Mouse (Mus musculus) v-Abl transformed pro-B cells (cell line): ENCODE data around the gene Angptl4.

Source experiments
- in situ Hi-C, 2 experiments: fragments of 400-800 bp; cut with MboI; formaldehyde crosslinking; loops; one replicate each; pipeline ENCODE4 v1.15.1; 2025; ENCODE audit not compliant: unreplicated experiment in 2 of 2

Angptl4 gene

GRCm38 (mm10) chr17:33781124-33781977 is at the start of gene Angptl4:
Gene Angptl4 (minus strand): TSS chr17:33781830.
- in situ Hi-C loops = no loop called here

- in situ Hi-C loops = loop anchor here in 1 of 2 experiments (25.0 kb wide), 1 partner anchor 792 kb away; the partner anchor contains the start of gene Zfp763
Observed at GRCm38 (mm10) chr17:33829561-33829960, 47.9 kb upstream of the Angptl4 start.

DNA sequence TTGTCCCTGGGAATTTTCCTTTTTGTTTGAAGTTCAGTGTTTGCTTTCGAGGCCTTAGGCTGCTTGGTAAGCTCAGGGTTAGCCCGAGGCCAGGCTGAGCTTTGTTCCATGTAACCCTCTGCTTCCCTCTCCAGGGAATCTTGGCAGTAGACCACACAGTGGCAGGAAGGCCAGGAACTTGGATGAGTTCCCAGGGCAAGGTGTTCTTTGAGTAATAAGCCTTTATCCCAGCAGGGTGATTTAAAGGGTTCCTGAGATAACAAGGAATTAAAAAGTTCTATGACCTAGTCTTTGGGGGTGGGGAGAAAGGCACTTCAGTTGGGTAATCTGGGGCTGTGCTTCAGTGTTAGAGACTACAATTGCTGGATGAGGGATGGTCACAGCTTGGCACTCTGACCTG is 47.3 kb upstream of the Angptl4 start:
- in situ Hi-C loops = loop anchor here in 1 of 2 experiments (25.0 kb wide), 1 partner anchor 792 kb away; the partner anchor contains the start of gene Zfp763

DNA sequence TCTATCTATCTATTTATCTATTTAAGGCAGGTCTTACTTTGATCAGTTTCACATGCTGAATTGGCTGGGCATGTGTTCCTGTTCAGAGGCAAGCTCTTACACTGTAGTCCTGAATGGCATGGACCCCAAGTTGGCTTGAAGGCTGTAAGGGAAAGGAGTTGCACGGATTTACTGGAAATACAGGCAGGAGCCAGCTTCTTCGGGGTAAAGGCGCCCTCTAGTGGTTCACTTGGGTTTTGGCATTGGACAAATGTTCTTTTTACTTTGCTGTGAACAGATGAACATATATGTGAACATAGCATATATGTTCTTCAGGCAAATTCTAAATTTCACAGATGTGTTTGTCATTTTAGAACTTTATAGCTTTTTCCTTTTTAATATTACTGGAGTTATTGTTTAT is 45.2 kb upstream of the Angptl4 start:
- in situ Hi-C loops = loop anchor here in 1 of 2 experiments (25.0 kb wide), 1 partner anchor 790 kb away; the partner anchor contains the start of gene Zfp763

DNA sequence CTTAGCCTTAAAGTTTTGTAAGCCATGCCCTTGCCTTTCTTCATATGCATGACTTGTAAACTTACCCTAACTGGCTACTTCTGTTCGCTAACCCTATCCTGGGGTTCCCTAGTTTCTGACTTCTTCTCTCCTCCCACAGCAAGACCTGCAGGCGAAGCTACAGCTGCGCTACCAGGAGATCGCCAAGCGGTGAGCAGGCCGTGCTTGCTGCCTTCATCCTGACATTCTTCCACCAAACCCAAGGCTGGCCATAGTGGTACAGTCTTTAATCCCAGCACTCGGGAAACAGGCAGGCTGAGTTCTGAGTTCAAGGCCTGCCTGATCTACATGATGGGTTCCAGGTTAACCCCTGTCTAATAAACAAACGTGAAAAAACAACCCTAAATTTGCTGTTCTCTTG is 43.8 kb upstream of the Angptl4 start:
- in situ Hi-C loops = loop anchor here in 1 of 2 experiments (25.0 kb wide), 1 partner anchor 788 kb away; the partner anchor contains the start of gene Zfp763

DNA sequence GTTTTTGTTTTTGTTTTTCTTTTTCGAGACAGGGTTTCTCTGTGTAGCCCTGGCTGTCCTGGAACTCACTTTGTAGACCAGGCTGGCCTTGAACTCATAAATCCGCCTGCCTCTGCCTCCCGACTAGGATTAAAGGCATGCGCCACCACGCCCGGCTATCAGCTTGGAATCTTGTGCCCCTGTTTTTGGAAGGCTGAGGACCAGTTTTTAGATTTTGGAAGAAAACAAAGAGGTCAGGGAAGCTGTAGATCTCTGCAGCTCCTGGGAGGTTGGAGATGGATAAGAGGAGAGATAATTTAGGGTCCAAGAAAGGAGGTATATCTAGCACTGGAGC is 43.3 kb upstream of the Angptl4 start:
- in situ Hi-C loops = loop anchor here in 1 of 2 experiments (25.0 kb wide), 2 partner anchors 788 to 1288 kb away; partner anchors contain the start of genes Cyp4f16 and Zfp763

- in situ Hi-C loops = loop anchor here in 1 of 2 experiments (25.0 kb wide), 1 partner anchor 1287 kb away; the partner anchor contains the start of gene Cyp4f16
Observed at GRCm38 (mm10) chr17:33824084-33824996, 42.7 kb upstream of the Angptl4 start, which contains the start of the genes Rps28 and Ndufa7. Gene Rps28 (minus strand): TSS chr17:33824562. Gene Ndufa7 (plus strand): TSS chr17:33824572.

DNA sequence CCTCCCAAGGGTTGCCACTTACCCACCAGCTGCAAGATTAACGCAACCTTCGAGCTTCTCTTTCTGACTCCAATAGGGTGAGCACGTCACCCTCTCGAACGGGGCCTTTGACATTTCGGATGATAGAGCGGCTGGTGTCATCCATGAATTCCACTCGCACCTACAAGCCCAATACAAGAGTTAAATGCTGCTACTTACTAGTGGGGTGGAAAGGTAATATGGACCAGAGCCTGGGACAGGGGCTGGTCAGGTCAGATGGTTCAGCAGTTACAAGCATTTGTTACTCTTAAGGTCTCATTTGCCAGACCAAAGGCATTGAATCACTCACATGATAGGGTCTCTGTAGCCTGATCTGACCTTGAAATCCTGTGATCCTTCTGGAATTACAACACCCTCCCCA is 41.5 kb upstream of the Angptl4 start:
- in situ Hi-C loops = loop anchor here in 1 of 2 experiments (25.0 kb wide), 1 partner anchor 1286 kb away; the partner anchor contains the start of gene Cyp4f16

DNA sequence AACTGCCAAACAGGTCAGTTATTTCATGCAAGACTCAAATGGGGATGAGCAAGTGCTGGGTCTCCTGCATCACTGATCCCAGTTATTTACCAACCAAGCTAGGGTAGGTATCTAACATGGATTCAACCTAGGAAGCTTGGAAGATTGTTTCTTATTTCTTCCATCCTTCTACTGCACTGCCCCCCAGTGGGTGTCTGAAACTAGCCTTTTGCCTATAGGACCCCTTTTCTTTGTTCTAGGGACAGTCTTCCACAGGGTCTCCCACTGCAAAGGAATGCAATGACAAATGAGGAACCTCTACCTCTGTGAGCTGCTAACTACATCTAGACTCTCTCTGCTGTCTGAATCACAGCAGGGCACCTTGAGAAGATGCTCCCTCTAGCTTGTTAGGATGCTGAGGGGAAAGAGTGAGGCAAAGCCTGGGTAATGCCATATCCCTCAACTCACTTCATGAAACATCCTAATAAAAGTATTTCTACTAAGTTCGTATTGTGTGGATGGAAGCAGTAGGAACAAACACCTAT is 40.9 kb upstream of the Angptl4 start:
- in situ Hi-C loops = loop anchor here in 1 of 2 experiments (25.0 kb wide), 1 partner anchor 1285 kb away; the partner anchor contains the start of gene Cyp4f16

- in situ Hi-C loops = loop anchor here in 1 of 2 experiments (25.0 kb wide), 1 partner anchor 1281 kb away; the partner anchor contains the start of gene Cyp4f16
Observed at GRCm38 (mm10) chr17:33817969-33818643, 36.5 kb upstream of the Angptl4 start.

- in situ Hi-C loops = loop anchor here in 1 of 2 experiments (25.0 kb wide), 1 partner anchor 1280 kb away; the partner anchor contains the start of gene Cyp4f16
Observed at GRCm38 (mm10) chr17:33817184-33817968, 35.7 kb upstream of the Angptl4 start.

DNA sequence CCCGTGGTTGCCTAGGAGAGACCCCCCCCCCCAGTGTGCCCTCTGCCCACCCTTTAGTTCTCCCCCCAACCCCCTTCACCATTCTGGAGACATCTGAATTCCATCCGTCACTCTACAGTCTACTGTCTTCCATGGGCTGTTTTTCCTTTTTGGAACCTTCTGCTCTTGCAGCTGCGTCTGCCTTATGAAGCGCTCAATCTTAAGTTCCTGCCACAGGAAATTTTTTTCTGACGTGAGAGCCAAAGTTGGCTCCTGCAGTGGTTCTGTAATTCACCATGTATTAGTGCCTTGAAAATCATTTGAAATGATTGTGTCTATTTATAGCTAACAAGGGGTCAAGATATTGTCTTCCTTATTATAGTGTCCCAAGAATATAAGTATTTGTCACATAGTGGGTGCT is 35.0 kb upstream of the Angptl4 start:
- in situ Hi-C loops = loop anchor here in 1 of 2 experiments (25.0 kb wide), 1 partner anchor 1279 kb away; the partner anchor contains the start of gene Cyp4f16

- in situ Hi-C loops = loop anchor here in 1 of 2 experiments (25.0 kb wide), 1 partner anchor 1278 kb away; the partner anchor contains the start of gene Cyp4f16
Observed at GRCm38 (mm10) chr17:33815399-33815798, 33.8 kb upstream of the Angptl4 start.

GRCm38 (mm10) chr17:33812990-33813389 is 31.4 kb upstream of the Angptl4 start:
- in situ Hi-C loops = loop anchor here in 1 of 2 experiments (25.0 kb wide), 1 partner anchor 1276 kb away; the partner anchor contains the start of gene Cyp4f16

DNA sequence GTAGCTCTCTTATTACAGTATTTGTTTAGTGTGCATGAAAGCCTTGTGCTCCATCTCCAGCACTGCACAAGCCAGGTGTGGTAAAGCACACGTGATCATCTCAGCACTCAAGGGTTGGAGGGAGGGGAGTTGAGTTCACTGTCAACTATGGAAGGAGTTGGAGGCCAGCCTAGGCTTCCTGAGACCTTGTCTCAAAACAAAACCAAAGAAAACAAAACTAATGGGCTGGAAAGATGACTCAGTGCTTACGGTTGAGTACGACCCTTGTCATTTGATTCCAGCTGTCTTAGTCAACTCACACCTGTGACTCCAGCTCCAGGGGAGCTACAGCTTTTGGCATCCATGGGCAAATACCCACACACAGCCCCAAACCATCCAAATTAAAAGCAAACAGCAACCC is 30.8 kb upstream of the Angptl4 start:
- in situ Hi-C loops = loop anchor here in 1 of 2 experiments (25.0 kb wide), 1 partner anchor 1275 kb away; the partner anchor contains the start of gene Cyp4f16

DNA sequence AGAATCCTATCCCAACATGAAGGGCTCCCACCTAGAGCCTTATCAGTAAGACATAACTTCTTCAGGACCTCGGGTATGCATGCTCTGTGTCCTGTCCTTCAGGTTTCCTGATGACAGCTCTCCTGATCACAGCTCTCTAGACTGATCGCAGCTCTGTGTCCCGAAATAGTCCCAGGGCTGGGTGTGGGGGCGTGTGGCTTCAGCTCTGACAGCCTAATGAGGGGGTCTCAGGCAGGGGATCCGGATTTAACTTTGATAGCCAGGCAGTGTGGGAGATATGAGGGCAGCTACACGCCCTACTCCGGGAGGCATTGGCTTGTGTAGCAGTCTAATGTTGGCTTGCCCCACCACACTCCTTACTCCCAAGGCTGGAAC is 29.5 kb upstream of the Angptl4 start:
- in situ Hi-C loops = loop anchor here in 1 of 2 experiments (25.0 kb wide), 1 partner anchor 1274 kb away; the partner anchor contains the start of gene Cyp4f16

GRCm38 (mm10) chr17:33810334-33811141 is 28.9 kb upstream of the Angptl4 start, which contains the start of gene Kank3:
Gene Kank3 (plus strand): TSS chr17:33810519.
- in situ Hi-C loops = loop anchor here in 1 of 2 experiments (25.0 kb wide), 1 partner anchor 1273 kb away; the partner anchor contains the start of gene Cyp4f16
